In the genomic region with DNA sequence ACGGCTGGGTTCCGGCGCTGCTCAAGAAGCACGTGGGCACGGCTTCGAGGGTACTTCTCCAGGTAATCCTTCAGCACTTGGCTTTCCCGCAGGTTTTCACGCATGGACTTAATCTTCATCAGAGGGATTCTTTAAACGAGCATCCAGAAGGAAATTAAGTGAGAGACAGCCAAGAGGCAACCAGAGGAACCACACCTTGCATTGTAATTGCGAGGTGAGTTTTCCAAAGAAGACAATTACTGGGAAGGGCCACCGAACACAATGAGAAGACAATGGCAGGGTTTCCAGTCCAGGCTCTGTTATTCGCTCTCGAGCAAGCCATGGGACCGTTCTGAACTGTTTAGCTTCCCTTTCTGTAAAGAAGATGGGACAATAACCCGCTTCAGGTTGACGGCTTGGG, we compare ENCODE assay signal across 34 mouse cellular contexts. TPM values are rescaled to one million over a fixed set of nuclear protein-coding genes. Genes with fewer than 3 reads are reported as not detected.
DNase-seq lines count a peak whose midpoint lies in the region; ATAC-seq and TF ChIP-seq lines count a peak whose summit lies in the region.
"Had no signal": no experiment of that assay in that cellular context is flagged by ENCODE, and none has a peak within 500 bp of the region (broad histone marks: within the 10 kb centered on the region; RNA-seq: fewer than 3 reads in every experiment).

No protein-coding gene starts in this region.

- DNase-seq in cerebellum, adult 9-10 months = peak; percentile 27
- no peak for DNase-seq in cerebellum, adult 11 months
- DNase-seq in ES-E14 (ENCODE audit: low read depth, low spot score) (peak; percentile 59), WW6 (ENCODE audit: low read depth, low spot score) (peak; percentile 18)
- no peak for DNase-seq in left cerebral cortex, adult 11 months (ENCODE audit: low spot score)
- DNase-seq in adrenal gland, postnatal 36 days = no peak
- DNase-seq: adrenal gland, postnatal 10 days; cerebellum, adult 18-20 months; cerebellum, adult 9-11 months; cerebellum, postnatal 25 days; embryo, embryonic 11 days; gastrocnemius, adult 2 months; gastrocnemius, postnatal 14 days; heart, adult 18-20 months; heart, postnatal 10 days; heart, postnatal 36 days; kidney, adult 11 months; kidney, adult 9 months had no signal

- no peak overlapping the region for H3K27ac ChIP-seq in ES-E14 (ENCODE audit: insufficient read depth, low read depth, low read length, poor library complexity, severe bottlenecking)
- H3K27ac ChIP-seq: embryonic facial prominence, embryonic 10.5 days; embryonic facial prominence, embryonic 13.5 days; forebrain, embryonic 13.5 days; gastrocnemius, adult 2 months; heart, embryonic 15.5 days; hindbrain, embryonic 10.5 days; hindbrain, embryonic 13.5 days; intestine, embryonic 15.5 days had no signal

- H3K4me3 ChIP-seq in ES-E14 (ENCODE audit: insufficient read depth in 1 of 2, low read depth in 1 of 2, low read length in 2 of 2, poor library complexity in 1 of 2, severe bottlenecking in 1 of 2) = no peak overlapping the region
- H3K4me3 ChIP-seq: embryonic facial prominence, embryonic 10.5 days; embryonic facial prominence, embryonic 13.5 days; erythroblast, embryonic 14.5 days; forebrain, embryonic 13.5 days; gastrocnemius, adult 2 months; heart, embryonic 12.5 days; heart, embryonic 15.5 days; hindbrain, embryonic 10.5 days; hindbrain, embryonic 13.5 days; intestine, embryonic 15.5 days had no signal

- no peak for ATAC-seq in granulocyte monocyte progenitor cell, adult 5-6 weeks (replicated peaks; ENCODE audit: poor library complexity, severe bottlenecking)
- ATAC-seq: CD4-positive, CD25-positive, alpha-beta regulatory T cell, adult 4 months; forebrain, embryonic 13.5 days; forebrain, embryonic 16.5 days; hindbrain, embryonic 16.5 days; intestine, embryonic 15.5 days; Patski had no signal

- in situ Hi-C loops in ES-E14 (cut with MboI; ENCODE audit: low sequenced_read_pairs in 2 of 2, unreplicated experiment in 2 of 2) = no loop called here

- peaks cover 6 to 10% of the 10 kb centered on the region in 2 experiments; a peak in 3 of 4 replicates for H3K4me1 ChIP-seq in ES-E14 (ENCODE audit: control insufficient read depth in 2 of 2, insufficient read depth in 2 of 2, low read length in 2 of 2, poor library complexity in 1 of 2)
- H3K4me1 ChIP-seq: embryonic facial prominence, embryonic 10.5 days; forebrain, embryonic 13.5 days; hindbrain, embryonic 10.5 days; hindbrain, embryonic 13.5 days had no signal

- H3K36me3 ChIP-seq in ES-E14 (ENCODE audit: control insufficient read depth, insufficient read depth, low read length, poor library complexity, severe bottlenecking) = no peaks in the 10 kb centered on the region
- H3K36me3 ChIP-seq: embryonic facial prominence, embryonic 10.5 days; embryonic facial prominence, embryonic 13.5 days; heart, embryonic 12.5 days; heart, embryonic 15.5 days; hindbrain, embryonic 10.5 days; hindbrain, embryonic 13.5 days; intestine, embryonic 15.5 days had no signal

- H3K9ac ChIP-seq in ES-E14 (ENCODE audit: insufficient read depth, low read depth, low read length, poor library complexity, severe bottlenecking) = no peak overlapping the region
- H3K9ac ChIP-seq: forebrain, embryonic 13.5 days; heart, embryonic 12.5 days; heart, embryonic 15.5 days; hindbrain, embryonic 13.5 days; intestine, embryonic 15.5 days had no signal

- no peaks in the 10 kb centered on the region for H3K9me3 ChIP-seq in ES-E14 (ENCODE audit: control insufficient read depth, insufficient read depth, low read depth, low read length)
- H3K9me3 ChIP-seq: embryonic facial prominence, embryonic 10.5 days; embryonic facial prominence, embryonic 13.5 days; forebrain, embryonic 13.5 days; heart, embryonic 12.5 days; heart, embryonic 15.5 days; hindbrain, embryonic 10.5 days; hindbrain, embryonic 13.5 days; intestine, embryonic 15.5 days had no signal

TF ChIP-seq in ES-E14, 5 proteins besides CTCF, POLR2A, EP300 and RAD21:
- TF ChIP-seq CHD2 (IDR thresholded peaks at IDR 0.05; ENCODE audit: low read depth, low read length) (no peak), ZNF384 (IDR thresholded peaks at IDR 0.05; ENCODE audit: low read depth, low read length) (no peak), ZC3H11A (IDR thresholded peaks at IDR 0.05; ENCODE audit: borderline replicate concordance, low read depth, low read length) (no peak), MAFK (IDR thresholded peaks at IDR 0.05; ENCODE audit: insufficient read depth, low read depth, low read length) (no peak), HCFC1 (IDR thresholded peaks at IDR 0.05; ENCODE audit: borderline replicate concordance, insufficient read depth, low read length) (no peak)

RNA-seq across cellular contexts. Expression of a gene that starts 1.2 kb away (rescaled TPM):
- total RNA-seq in ES-E14 (2012; rRNA removed) = 3.1 and 4.9 TPM in 2 replicates
- not detected in 2 replicates for total RNA-seq in granulocyte monocyte progenitor cell, adult 5-6 weeks (2014; fragmentation: Nextera tagmentation)
- total RNA-seq in granulocyte monocyte progenitor cell, adult 5-6 weeks (2017) = not detected in 2 replicates
- total RNA-seq in adrenal gland, postnatal 36 days (2021) = not detected
- total RNA-seq: adrenal gland, adult 18-20 months; adrenal gland, postnatal 10 days; gastrocnemius, adult 2 months; gastrocnemius, postnatal 14 days; gastrocnemius, postnatal 4 days; heart, adult 18-20 months; heart, postnatal 10 days; heart, postnatal 36 days had no signal

RNA-seq across cellular contexts. Expression of a gene that starts 11.9 kb away (rescaled TPM):
- total RNA-seq in ES-E14 (2012; rRNA removed) = 6.2 and 6.6 TPM in 2 replicates
- 21.1 and 23.8 TPM in 2 replicates for total RNA-seq in granulocyte monocyte progenitor cell, adult 5-6 weeks (2014; fragmentation: Nextera tagmentation)
- total RNA-seq in granulocyte monocyte progenitor cell, adult 5-6 weeks (2017) = 15.3 and 20.0 TPM in 2 replicates
- total RNA-seq in adrenal gland, postnatal 36 days (2021) = 10 to 100 TPM; 21.1 to 30.5 TPM

RNA-seq across cellular contexts. Expression of a gene that starts 42.6 kb away (rescaled TPM):
- 0.49 and 0.63 TPM in 2 replicates for total RNA-seq in ES-E14 (2012; rRNA removed)
- total RNA-seq in granulocyte monocyte progenitor cell, adult 5-6 weeks (2014; fragmentation: Nextera tagmentation) = not detected in 2 replicates
- total RNA-seq in granulocyte monocyte progenitor cell, adult 5-6 weeks (2017) = 1.1 TPM in 1 of 2 replicates, not detected in the other
- total RNA-seq in adrenal gland, postnatal 36 days (2021) = under 1 TPM; 0.26 to 0.60 TPM
- total RNA-seq: gastrocnemius, adult 2 months; heart, postnatal 36 days had no signal

Comparison
In these comparisons a context has a peak if more than half of its experiments do, and no peak if none do; other contexts are left out.
1. DNase-seq: peak in cerebellum, adult 9-10 months (single experiment), ES-E14 (single experiment) and WW6 (single experiment); none in cerebellum, adult 11 months (single experiment), left cerebral cortex, adult 11 months (single experiment) and adrenal gland, postnatal 36 days (0 of 2).